Mouse (Mus musculus): ENCODE results near the gene Dus3l.

The Dus3l gene

DNA sequence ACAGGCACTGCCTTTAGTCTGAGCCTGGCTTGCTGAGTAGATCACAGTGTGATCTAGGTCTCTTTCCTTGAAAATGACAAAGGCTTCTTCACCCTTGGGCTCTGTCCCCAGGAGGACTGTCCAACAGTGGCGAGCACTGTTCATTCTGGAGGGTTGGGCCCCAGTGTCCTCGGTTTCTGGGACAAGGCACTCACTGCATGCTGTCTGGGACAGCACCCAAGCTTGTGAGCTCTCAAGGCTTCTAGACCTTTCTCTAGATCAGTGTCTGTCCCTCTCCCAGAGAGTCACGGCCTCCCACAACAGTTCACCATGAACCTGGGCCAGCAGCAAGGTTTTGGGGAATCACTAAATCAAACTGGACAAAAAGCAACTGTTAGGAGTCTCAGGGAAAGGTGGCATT is 28.0 kb downstream of the Dus3l start:
- DNase-seq (ENCODE audit: low read depth), result no peak

DNA sequence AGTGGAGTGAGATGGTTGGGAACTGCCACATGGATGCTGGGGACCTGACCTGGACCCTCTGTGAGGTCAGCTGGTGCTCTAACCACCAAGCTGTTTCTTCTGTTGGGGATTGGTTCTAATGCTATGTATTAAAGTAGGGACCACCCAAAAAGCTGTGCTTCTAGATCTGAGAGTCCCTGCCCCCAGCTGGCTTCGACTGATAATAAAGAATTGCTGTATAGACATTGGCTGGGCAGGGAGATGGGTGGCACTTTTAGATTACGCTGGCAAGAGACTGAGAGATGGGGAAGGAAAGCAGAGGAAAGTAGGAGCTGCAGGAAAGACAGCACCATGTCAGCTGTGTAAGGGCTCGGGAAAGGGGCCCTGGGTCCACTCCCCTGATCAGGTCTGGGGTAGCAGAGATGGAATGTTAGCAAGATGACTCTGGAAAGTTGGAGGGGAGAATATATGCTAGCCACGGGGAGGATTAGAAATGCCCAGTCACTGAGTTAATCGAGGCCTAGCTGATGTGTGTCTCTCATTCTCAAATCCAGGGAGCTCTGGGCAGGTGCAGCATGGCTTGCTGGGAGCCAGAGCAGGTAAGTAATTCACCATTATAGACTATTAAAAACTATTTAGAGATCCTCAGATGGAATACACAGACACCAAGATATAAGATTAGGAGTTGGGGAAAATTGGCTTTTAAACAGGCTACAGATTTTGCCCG is 29.2 kb downstream of the Dus3l start:
- DNase-seq (ENCODE audit: low read depth), result no peak

DNA sequence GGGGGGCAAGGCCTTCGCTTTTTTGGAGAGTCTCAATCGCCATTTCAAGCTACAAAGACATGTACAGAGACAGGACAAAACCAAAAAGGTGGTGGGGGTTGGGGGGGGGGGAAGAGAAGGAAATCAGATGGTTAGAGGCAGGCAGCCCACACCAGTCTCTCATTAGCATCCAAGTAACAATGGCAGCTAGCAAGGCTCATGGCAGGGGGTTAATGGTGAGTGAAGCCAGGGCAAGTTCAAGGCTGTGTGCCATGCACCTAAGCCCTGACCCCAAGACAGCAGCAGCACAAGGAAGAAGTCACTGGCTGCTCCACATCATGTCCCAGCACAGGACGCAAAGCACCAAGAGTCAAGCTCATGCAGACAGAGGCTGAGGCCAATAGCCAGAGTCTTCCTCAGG is 34.7 kb downstream of the Dus3l start:
- DNase-seq (ENCODE audit: low read depth), result no peak

DNA sequence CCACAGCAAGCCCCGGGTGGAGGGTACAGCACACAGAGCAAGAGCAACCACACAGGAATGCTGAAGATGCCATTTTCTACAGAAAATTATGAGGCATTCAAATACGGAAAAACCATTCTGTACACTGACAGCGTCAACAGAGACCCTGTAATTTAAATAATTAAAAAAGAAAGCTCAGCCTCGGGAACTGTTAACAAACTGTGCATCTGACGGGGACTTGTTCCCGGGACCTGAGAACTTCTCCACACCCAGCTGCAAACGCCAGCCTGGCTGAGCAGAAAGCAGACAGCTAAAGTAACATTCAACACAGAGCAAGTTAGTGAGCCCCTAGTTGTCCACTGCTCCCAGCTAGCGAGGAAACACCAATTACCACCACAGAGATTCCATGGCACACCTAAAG is 37.5 kb downstream of the Dus3l start:
- DNase-seq (ENCODE audit: low read depth), result no peak

DNA sequence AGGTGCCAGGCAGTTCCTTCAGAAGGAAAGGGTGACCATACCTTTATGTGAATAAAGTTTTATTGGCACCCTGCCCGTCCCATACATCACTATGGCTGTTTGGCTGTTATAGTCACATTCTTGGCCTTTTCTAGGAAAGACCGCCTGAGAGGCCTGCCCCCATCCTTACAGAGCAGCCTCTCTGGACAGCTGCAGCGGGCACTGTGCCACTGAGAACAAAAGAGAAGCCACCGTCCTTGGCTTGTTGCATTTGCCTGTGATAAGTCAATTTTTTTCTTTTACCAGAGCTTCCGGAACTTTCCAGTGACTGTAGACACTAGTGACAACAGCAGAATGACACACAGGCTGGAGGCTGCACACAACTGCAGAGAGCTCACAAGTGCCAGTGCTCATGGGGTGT is 40.4 kb downstream of the Dus3l start:
- DNase-seq (ENCODE audit: low read depth), result no peak

DNA sequence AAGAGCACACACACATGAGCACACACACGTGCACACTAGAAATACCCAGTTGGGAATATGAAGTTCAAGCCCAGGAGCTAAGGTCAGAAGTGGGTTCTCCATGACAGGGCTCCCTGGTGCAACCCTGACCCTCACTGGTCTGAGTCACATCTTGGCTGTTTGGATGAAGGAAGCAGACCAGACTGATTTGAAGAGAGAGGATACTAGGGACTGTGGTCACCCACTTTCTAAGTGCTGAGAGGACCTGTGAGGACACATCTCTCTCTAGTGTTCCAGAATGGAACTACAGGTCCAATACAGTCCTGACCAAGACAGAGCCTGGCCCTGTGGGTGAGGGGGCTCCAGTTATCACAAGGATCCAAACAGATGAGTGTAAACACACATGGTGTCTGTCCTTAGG is 41.2 kb downstream of the Dus3l start:
- DNase-seq (ENCODE audit: low read depth), result peak; percentile 65

DNA sequence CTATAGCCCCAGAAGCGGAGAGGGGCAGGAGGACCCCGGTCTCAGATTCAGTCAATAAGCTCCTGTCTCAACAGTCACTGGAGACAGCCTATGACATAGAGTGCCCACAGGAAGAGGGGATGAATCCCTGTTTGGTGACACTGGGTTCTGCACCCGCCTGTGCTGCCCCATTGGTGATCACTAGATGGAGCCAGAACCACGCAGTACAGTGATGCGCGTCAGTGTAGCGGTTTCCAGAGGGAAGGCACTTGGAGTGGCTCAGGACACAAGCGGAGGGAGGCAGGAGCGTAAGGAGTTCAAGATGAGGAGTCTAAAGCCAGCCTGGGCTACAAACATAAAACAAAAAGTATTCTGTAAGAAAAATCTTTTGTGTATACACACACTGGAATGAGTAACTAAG is 44.0 kb downstream of the Dus3l start:
- DNase-seq (ENCODE audit: low read depth), result peak; percentile 58

DNA sequence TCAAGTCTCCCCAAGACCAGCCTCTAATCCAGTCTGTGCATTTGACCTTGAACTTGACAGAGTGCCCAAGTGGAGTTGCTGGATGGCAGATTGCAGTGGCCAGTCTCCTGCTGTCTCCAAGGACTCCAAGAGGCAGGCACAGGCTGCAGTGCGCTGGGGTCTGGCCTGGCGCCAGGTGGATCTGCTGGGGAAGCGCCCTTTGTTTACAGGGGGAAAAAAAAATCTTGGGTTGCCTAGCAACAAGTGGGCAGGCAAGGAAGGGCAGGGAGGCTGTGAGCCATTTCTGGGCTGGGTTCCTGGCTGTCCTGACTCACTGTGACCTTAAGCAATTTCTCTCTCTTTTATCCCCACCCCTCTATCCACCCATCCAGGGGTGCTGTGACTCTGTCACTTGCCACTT is 45.7 kb downstream of the Dus3l start:
- peak; percentile 85 for DNase-seq (ENCODE audit: low read depth)

DNA sequence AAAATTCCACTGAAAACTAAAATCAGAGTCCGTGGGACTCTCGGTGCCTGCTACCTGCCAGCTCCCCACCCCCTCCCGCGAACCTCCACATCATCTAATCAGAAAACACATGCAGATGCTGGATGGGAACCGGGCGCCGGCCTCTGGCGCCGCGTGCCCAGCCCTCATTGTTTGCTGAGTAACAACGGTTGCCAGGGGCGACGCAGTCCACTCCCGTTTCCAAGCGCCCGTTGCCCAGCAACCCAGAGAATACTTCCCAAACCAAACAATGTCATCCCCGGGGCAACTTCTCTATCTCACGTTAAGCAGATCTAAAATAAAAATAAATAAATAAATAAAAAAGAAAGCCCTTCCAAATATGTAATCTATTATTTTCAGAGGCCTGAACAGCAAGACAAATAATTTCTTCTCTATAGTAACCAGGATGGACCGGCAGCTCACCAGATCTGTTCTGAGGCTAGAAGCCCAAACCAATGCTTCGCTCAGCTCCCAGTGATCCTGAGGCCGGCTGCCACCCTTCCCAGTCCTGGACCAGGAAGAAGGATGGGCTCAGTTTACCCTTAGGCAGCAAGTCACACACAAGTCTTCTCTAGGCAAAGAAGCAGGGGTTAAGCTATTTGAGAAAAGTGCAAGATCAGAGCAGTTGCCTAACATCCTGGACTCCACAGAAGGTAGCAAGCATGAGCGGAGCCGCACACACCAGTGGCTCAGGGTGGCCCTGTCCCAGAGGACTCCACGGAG is 49.9 kb downstream of the Dus3l start:
- no peak for DNase-seq (ENCODE audit: low read depth)

DNA sequence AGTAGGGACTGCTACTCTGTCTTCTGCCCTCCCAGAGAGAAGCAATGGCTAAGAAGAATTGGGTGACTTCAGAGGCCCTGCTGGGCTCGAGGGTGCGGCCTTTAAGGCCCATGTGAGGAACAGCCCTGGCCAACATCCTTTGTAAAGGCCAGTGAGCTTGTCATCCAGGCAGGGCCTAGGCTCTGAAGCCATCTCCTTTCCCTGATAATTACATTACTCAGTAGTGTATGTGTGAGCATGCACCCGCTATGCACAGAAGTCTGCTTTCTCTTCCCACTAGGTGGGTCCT is 50.4 kb downstream of the Dus3l start:
- no peak for DNase-seq (ENCODE audit: low read depth)

DNA sequence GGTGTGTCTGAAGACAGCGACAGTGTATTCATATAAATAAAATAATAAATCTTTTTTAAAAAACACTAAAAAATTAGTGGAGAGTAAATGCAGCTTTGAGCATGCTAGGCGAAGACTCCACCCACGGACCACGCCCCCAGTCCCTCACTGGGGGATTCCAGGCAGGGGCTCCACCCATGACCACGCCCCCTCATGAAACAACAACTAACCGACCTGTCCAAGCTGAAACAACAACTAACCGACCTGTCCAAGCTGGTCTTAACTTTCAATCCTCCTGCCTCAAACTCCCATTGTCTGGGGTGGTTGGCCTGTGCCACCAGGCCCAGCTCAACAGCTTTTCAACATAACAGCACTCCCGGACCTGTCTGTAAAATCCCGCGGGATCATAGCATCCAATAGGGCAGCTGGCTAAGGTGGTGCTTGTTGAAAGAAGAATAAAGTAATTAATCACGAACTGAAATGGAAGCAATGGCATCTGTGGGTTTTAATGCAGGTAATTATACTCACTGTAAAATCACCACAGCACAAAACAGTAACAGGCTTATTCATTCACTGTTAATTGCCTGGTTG is 53.6 kb downstream of the Dus3l start:
- DNase-seq (ENCODE audit: low read depth), result no peak

DNA sequence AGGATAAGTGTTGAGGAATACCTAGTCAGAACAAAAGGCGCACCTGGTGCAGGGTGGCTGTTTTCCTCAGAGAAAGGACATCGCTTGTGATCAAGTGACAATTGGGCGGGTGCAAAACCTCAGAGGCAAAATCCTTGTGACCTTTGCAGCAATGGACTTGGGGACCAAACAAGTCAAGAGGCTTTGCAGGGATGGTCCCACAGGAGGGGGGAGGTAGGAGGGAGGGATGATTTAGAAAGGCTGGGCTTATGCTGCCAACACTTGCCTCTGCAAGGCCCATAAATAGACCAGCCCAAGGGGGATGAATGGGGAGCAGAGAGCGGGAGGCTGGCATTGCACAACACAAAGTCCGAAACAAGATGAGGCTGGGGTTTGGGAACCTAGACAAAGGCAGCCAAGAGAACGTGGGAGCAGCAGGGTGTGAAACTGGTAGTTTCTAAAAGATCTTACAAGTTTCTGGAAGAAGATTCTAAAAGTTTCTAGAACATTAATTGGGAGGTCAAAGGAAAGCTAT is 54.5 kb downstream of the Dus3l start:
- DNase-seq (ENCODE audit: low read depth), result no peak
